Mouse (Mus musculus): ENCODE measurements around the gene Map2. TPM values are rescaled to one million over a fixed set of nuclear protein-coding genes. Genes with fewer than 3 reads are reported as not detected.

Gene Map2
- 0.10 to 0.29 TPM in 2 of 3 replicates, not detected in the other for total RNA-seq (2017)

DNA sequence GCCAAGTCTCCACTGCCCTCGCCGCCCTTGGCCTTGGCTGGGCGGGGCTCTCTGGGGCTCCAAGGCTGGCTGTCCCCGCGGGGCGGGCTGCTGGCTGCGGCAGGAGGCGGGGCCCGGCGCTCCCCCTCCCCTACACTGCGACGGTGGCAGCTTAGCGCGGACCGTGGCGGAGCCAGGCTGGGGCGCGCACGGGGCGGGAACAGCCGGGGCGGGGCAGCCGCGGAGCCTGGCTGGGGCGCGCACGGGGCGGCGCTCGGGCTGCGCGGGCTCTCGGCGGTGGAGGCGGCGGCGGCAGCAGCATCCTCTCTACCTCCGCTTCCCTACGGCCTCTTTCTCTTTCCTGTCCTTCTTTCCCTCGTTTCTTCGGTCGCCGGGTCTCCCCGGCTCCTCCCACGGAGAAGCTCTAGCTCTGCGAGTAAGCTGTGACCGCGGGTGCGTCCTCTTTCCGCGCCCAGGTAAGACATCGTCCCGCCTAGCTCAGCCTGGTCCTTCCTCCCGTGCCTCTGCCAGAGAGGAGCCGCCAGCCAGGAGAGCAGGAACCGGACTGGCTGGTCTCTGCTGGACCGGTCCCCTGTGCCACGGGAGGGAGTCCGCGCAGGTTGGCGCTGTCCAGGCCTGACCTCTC is at the start of gene Map2:
TSS of gene Map2 (plus strand) at position 233 of the 625 bp plus-strand sequence.
- no peak for ATAC-seq (replicated peaks; ENCODE audit: insufficient number of reproducible peaks, low FRiP score, low TSS enrichment, poor library complexity, severe bottlenecking)

DNA sequence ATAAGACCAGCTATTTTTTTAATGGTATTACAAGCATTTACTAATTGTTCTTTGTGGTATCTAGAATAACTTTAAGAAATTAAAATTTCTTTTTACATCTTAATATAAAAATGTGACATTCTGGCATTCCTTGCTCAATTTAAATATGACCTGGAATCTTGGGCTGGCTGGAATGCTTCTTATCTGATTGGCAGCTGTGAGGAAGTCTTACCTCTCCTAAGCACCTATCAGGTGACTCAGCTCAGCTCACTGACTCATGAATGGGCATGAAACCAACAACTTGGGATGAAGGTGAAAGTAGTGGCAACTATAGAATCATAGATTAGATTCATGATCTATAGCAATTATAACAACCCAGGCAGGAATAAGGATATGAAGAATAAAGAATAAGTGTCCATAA is 42.1 kb upstream of the Map2 start:
- ATAC-seq (replicated peaks; ENCODE audit: insufficient number of reproducible peaks, low FRiP score, low TSS enrichment, poor library complexity, severe bottlenecking): no peak

DNA sequence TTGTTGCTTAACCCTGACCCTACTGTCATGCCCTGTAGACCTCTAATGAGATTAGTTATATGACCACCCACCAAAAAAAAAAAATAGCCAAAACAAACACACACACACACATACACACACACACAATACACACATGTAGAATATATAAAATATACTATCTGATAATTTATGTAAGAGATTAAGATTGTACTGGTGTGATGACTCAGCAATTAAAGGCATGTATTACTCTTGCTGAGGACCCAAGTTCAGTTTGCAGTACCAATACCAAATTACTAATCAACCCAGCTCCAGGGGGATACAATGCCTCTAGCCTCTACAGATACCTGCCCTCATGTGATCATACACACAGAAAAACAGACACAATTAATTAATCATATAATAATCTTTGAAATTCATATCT is 39.7 kb upstream of the Map2 start:
- ATAC-seq (replicated peaks; ENCODE audit: insufficient number of reproducible peaks, low FRiP score, low TSS enrichment, poor library complexity, severe bottlenecking): no peak

DNA sequence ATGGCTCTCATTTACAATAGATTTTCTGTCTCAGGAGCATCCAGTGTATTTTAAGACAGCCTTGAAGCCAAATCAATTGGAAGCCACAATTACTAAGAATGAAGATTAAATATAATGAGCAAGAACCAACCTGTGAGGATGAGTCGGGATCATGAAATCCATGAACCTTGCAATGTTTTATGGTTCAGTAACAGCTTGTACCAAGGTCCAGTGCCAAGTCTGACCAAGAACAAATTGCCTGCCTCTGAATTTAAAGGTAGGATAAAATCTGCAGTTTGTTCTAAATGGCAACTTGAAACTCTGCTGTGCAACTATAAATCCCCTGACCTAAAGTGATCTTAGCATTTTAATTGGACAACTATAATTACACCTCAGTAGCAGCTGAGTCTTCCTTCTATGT is 34.4 kb upstream of the Map2 start:
- no peak for ATAC-seq (replicated peaks; ENCODE audit: insufficient number of reproducible peaks, low FRiP score, low TSS enrichment, poor library complexity, severe bottlenecking)

DNA sequence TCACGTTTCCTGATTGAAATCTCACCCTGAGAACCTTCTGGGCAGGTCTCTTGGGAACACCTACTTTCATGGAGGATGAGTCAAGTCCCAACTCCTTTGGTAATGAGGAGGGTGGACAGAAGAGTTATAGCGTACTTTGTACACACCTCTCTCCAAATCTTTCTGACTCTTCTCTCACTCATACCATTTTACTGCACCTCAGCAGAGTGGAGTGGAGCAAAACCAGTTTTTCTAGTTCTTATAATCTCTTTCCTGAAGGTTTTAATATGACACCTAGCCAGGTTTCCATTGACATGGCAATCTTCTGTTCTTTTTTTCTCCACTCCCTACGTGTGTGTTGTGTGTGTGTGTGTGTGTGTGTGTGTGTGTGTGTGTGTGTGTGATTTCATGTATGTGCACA is 29.9 kb upstream of the Map2 start:
- no peak for ATAC-seq (replicated peaks; ENCODE audit: insufficient number of reproducible peaks, low FRiP score, low TSS enrichment, poor library complexity, severe bottlenecking)

DNA sequence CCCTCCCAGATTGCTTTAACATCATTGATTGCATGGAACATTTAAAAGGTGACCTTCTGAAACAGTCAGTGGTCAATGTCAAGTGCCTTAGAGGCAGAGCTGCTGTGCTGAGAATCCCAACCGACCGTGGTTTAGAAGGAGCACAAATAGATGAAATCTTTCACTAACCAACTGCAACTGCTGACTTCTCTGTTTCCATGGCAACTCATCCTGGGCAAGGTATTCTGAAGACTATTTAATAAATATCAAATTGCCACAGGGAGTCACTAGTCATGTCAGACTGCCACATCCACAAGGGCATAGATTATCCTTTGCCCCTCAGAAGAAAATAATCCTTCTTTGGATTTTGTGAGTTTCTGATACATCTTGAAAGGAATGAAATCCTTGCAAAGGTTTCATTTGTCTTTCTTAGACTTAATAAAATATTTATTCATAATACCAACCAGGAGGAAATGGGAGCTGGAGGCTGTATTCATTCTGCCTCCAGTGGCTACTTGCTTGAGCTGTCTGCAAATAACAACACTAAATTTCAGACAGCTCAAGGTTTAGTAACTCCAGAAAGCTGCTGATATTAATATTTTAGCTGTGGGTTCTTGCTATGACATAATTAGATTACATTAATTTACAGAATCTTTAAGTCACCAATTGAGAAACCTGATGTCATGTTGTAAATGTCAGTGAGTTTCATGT is 26.1 kb upstream of the Map2 start:
- no peak for ATAC-seq (replicated peaks; ENCODE audit: insufficient number of reproducible peaks, low FRiP score, low TSS enrichment, poor library complexity, severe bottlenecking)

DNA sequence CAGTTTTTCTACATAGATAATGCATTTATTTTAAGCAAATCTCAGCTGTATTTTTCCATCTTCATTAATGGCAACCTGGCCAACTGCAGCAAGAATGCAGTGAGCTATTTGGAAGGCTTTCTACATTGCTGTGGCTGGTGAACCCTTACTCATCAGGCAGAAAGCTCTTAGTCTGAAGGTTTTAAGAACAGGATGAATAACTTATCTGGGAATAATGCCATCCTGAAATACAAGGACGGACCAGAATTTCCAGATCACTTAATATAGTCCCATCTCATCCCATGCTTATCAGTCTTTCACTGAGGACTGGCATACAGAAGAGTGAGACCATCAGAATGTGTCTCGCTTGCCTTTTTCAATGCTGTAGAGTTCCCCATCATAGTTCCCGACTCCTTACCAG is 24.3 kb upstream of the Map2 start:
- no peak for ATAC-seq (replicated peaks; ENCODE audit: insufficient number of reproducible peaks, low FRiP score, low TSS enrichment, poor library complexity, severe bottlenecking)

DNA sequence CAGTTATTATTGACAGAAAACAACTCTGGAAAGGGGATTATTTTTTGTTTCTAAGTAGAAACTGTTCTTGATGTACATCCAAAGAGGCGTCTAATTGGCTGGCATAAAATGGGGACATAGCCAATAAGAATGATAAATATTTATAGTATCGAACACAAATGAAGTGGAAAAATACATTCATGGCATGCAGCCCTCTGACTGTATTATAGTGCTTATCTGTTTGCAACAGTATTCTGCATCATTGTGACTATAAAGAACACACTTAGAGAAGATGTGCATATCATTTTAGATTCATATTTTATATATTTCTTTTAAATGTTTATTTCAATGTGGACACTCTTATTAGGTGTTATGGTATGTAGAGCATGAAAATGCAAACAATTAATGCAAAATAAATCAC is 17.9 kb upstream of the Map2 start:
- no peak for ATAC-seq (replicated peaks; ENCODE audit: insufficient number of reproducible peaks, low FRiP score, low TSS enrichment, poor library complexity, severe bottlenecking)

DNA sequence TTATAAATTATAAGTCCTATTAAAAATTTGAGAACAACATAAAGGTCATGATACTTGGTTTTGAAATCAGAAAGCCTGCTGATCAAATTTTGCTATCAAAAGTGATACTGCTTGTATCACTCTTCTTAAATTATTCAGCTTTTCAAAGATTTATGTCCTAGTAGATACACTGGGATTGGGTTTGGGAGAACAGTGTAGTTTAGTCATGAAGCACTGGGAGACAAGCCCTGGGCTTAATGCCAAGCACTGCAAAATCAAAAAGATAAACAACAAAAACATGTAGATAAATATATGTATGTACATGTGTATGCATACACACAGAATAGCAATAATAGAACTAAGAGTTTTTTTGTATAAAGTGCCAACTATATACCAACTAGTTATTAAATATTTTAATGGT is 17.5 kb upstream of the Map2 start:
- no peak for ATAC-seq (replicated peaks; ENCODE audit: insufficient number of reproducible peaks, low FRiP score, low TSS enrichment, poor library complexity, severe bottlenecking)

DNA sequence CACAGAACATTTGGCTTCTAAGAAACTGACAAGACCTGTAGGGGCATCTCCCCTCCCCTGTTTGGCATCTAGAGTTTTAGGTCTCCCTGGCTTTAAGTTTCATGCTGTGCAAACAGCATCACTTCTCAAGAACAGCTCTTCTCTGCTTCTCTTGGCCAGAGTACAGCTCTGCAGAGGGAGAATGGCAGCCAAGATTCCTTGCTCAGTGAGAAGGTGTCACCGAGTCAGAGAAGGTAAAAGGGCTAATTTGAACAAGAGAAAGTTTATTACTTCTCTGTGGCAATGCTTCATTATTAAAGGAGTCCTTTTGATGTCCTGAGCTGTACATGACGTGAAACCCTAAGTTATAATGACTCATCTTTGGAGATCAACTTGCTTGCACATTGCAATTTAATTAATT is 10.4 kb upstream of the Map2 start:
- ATAC-seq (replicated peaks; ENCODE audit: insufficient number of reproducible peaks, low FRiP score, low TSS enrichment, poor library complexity, severe bottlenecking): no peak

DNA sequence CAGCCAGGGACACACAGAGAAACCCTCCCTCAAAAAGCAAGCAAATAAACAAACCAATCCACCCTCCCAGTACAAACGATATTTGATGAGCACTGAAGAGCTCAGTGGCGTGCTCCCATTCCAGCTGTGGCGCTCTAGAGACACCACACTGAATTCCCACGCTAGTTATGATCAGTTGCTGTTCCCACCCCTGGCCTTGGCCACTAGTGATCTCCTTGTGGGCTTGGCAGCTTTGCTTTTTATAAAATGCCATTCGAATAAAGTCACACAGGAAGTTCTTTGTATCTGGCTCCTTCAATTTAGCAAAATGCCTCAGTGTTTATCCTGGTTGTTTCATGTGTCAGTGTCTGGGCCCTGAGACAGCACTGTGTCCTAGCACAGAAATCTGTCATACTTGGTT is 6.4 kb upstream of the Map2 start:
- no peak for ATAC-seq (replicated peaks; ENCODE audit: insufficient number of reproducible peaks, low FRiP score, low TSS enrichment, poor library complexity, severe bottlenecking)

DNA sequence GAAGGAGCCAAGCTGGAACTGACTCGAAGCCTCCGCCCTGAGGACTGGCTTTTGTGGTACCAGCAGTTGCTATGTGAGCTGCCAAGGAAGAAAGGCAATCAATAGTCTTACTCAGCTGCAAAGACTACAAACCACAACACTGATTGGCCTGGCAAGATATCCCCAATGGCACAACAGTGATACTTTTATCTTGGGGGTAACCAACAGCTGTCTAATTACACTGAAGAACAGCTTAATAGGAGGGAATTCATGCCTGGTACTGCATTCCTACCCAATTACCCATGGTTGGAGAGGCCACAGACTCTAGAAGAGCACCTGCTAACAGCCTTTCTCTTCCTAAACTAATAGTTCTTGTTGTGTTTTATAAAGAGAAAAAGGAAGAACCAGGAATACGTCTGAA is 2.9 kb upstream of the Map2 start:
- no peak for ATAC-seq (replicated peaks; ENCODE audit: insufficient number of reproducible peaks, low FRiP score, low TSS enrichment, poor library complexity, severe bottlenecking)

DNA sequence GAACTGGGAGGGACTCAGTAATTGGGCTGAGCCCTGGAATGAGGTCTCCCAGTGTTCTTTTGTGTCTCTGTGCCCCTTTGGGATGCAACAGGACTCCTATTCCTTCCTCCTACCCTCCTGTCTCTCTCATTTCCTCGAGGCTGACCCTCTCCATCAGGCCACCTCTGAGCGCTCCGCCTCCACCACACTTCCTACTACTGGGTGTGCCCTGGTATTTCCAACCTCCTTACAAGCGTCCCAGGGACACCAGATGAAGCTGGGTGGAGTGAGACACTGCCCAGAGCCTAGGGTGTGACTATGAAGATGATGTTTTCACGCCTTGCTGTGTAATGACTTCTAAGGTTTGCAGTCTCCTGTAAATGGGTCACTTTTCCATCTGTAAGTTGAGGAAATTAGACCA is 1.4 kb upstream of the Map2 start:
- ATAC-seq (replicated peaks; ENCODE audit: insufficient number of reproducible peaks, low FRiP score, low TSS enrichment, poor library complexity, severe bottlenecking): no peak

DNA sequence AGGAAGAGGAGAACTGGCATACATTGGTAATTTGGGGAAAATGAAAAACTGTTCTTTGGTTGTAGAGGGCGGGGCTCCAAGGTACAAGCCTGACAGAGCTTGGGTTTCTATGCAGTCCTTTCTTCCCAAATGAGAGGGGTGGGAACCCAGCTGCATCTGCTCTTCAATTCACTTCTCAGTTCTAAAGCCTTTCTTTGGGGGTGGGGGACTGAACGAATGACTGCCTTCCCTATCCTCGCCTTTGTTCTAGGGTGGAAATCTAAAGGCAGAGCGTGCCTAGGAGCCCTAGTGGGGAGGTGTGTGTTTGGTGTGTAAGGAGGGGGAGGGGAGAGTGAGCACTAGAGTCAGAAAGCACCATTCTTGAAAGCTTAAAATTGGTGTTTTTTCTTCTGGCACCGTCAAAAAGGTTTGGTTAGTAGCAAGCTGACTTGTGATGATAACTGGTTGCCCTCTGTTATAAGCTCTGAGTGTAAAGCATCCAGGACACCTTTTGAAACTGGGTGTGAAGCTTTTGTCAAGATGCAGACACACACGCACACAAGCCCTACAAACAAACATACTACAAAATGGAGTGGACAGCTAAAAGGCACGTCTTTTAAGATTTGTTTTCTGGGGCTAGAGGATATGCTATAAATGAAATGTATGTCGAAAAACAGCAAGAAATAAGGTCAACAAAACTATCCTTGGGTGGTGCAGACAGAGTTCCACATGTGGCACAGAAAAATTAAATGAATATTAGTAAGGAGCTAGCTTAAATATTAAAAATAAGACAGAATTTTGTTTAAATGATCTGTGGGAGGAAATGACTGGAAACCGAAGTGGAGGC is 1.2 kb downstream of the Map2 start:
- no peak for ATAC-seq (replicated peaks; ENCODE audit: insufficient number of reproducible peaks, low FRiP score, low TSS enrichment, poor library complexity, severe bottlenecking)

DNA sequence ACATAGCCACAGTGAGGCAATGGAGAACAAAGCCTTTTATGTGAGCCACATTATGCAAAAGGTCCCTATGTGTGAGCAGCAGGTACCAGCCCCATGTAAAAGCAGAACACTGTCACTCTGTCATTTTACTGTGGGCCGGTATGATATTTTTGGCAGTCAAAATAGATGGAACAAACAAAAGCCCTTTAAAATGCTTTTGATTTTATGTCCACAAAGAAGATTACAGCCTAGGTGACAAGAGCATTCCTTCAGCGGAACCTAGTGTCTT is 1.7 kb downstream of the Map2 start:
- no peak for ATAC-seq (replicated peaks; ENCODE audit: insufficient number of reproducible peaks, low FRiP score, low TSS enrichment, poor library complexity, severe bottlenecking)

DNA sequence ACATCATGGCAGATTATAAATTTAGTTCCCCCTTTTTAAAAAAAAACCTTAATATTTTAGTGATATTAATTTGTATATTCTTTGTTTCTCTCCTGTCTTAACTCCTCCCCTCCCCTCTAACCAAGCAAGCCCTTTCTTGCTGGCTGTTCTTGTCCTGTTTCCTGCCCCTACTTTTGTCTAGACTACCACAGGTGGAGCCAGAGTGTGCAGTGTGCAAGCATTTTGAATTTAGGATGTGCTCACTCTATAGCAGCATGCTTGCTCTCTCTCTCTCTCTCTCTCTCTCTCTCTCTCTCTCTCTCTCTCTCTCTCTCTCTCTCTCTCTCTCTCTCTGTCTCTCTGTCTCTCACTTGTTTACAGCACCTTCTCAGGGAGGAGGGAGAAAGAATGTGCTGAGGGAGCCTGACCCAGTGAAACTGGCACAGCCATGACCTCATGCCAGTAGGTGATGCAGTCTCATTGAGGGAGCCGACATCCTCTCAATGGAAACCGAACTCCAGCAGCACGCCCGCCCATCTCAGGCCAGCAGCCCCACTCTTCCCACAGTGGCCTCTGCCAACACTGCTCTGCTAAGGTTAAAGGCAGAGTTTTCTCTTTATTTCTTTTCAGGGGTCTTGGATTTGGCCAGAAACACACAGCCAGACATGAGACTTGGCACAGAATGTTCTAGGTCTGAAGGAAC is 2.6 kb downstream of the Map2 start:
- ATAC-seq (replicated peaks; ENCODE audit: insufficient number of reproducible peaks, low FRiP score, low TSS enrichment, poor library complexity, severe bottlenecking): no peak

DNA sequence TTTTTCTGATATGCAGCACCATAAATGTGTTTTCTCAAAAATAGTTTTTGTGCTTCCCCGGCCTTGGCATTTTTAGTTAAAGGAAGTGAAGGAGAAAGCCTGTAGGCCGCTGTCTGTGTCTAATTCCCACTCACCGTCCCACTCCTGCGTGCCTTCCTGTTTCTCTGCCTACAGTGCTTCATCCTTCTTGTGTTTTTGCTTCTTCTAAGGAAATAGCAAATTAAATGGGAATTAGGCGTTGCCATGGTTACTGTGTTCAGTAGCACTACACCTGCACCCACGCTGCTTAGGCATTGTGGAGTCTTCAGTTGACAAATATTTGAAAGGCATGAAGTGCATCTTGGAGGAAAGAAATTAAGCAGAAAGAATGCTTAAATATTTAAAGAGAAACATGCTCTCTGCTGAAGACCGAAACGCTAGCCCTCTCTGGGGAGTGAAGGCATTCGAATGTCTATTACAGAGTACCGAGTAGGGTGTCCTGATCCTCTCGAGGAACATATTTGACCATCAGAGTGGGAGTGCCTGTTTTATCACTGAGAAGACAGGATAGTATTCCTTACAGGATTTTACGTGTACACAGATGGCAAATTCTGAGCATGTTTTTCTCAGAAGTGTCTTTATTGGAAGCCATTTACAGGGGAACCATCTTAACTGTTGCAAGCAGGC is 12.1 kb downstream of the Map2 start:
- no peak for ATAC-seq (replicated peaks; ENCODE audit: insufficient number of reproducible peaks, low FRiP score, low TSS enrichment, poor library complexity, severe bottlenecking)

DNA sequence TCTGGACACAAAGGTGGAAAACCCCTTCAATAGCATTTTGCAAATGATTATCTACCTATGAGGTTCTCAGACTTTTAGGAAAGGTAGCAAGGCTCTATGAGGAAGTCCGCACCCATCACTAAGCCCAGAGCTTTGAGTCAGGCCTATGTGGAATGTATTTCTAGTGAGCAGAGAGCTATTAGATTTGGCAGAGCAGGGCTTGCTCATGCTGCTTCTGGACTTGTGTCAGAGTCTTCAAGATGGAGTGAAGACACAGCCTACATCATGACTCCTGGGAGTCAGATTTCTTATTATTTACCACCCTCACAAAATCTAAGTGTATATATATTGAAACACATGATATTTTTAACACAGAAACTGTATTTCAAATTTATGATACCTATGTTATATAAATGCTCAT is 17.3 kb downstream of the Map2 start:
- no peak for ATAC-seq (replicated peaks; ENCODE audit: insufficient number of reproducible peaks, low FRiP score, low TSS enrichment, poor library complexity, severe bottlenecking)

DNA sequence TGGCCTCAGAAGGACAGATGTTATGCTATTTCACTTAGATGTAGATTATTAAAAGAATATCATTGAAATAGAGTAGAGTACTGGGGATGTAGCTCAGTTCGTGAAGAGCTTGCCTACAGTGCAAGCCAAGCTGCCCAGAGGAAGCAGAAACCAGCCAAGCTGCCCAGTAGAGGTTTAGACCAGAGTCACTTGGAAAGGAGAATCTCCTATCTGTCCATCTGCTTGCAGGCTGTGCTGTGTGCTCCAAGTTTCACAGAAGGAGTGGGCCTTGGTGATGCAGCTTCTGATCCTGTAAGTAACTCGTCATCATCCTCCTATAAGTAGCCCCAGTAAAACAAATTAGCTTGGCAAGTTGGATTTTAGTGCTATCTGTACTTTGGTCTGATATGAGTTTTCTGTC is 17.8 kb downstream of the Map2 start:
- no peak for ATAC-seq (replicated peaks; ENCODE audit: insufficient number of reproducible peaks, low FRiP score, low TSS enrichment, poor library complexity, severe bottlenecking)

Measured in monocyte, adult 5-6 weeks (primary cell).